Mouse (Mus musculus) limb, embryonic 11.5 days (tissue): ENCODE results near the gene Ccnh. TPM values are rescaled to one million over a fixed set of nuclear protein-coding genes. Genes with fewer than 3 reads are reported as not detected.

Source experiments
- ATAC-seq: fragments of 200-750 bp; cut with Nextera tagmentation; 2 replicates; pipeline ENCODE4 v1.8.0; 2017; ENCODE audit warnings: low read depth; ENCODE audit not compliant: insufficient number of reproducible peaks, low FRiP score, low TSS enrichment
- DNase-seq: peaks from one replicate; pipeline ENCODE4 v3.0.0-alpha.2; 2015; ENCODE audit warnings: low spot score
- H3K27ac ChIP-seq: fragments of 300-500 bp; sonication (generic); replicated peaks from 2 replicates; pipeline ENCODE4 v1.5.1; 2014; ENCODE audit warnings: low read depth, mild to moderate bottlenecking, low read length
- H3K27me3 ChIP-seq: fragments of 300-500 bp; sonication (generic); 2 replicates; pipeline ENCODE4 v1.6.1; 2014; ENCODE audit warnings: mild to moderate bottlenecking, low read length, mixed read lengths; ENCODE audit not compliant: control insufficient read depth, insufficient read depth
- H3K36me3 ChIP-seq: fragments of 300-500 bp; sonication (generic); 2 replicates; pipeline ENCODE4 v1.6.1; 2014; ENCODE audit warnings: mild to moderate bottlenecking, low read length, moderate library complexity, mixed read lengths; ENCODE audit not compliant: control insufficient read depth, insufficient read depth
- H3K4me1 ChIP-seq: fragments of 300-500 bp; sonication (generic); 2 replicates; pipeline ENCODE4 v1.6.1; 2014; ENCODE audit warnings: low read length, mixed read lengths; ENCODE audit not compliant: control insufficient read depth, insufficient read depth
- H3K4me2 ChIP-seq: fragments of 300-500 bp; sonication (generic); 2 replicates; pipeline ENCODE4 v1.6.1; 2014; ENCODE audit warnings: low read depth, mild to moderate bottlenecking, moderate library complexity; ENCODE audit not compliant: severe bottlenecking
- H3K4me3 ChIP-seq: fragments of 300-500 bp; sonication (generic); 2 replicates; pipeline ENCODE4 v1.5.1; 2014; ENCODE audit warnings: low read depth, low read length
- H3K9ac ChIP-seq: fragments of 300-500 bp; sonication (generic); 2 replicates; pipeline ENCODE4 v1.6.1; 2014; ENCODE audit warnings: mild to moderate bottlenecking, low read length
- H3K9me3 ChIP-seq: fragments of 300-500 bp; sonication (generic); 2 replicates; pipeline ENCODE4 v1.6.1; 2016; ENCODE audit warnings: low read length; ENCODE audit not compliant: control insufficient read depth
- WGBS: fragments of 180-500 bp; shearing (Covaris S2); extraction: QIAGEN DNeasy Blood & Tissue Kit; methylation state at CpG from one replicate; pipeline ENCODE4 v1.1.7; 2014; 5-methylcytosine and 5-hydroxymethylcytosine counted together
- polyA plus RNA-seq: library from polyadenylated mRNA; unstranded; fragments of >200 nt; fragmentation: Nextera tagmentation; extraction: Ambion mirVana; gene quantifications from 2 replicates; pipeline ENCODE4 v1.2.1, GENCODE M21; 2014

Gene Ccnh
- polyA plus RNA-seq, 1 experiment from 2014 or later, result 110 TPM

DNA sequence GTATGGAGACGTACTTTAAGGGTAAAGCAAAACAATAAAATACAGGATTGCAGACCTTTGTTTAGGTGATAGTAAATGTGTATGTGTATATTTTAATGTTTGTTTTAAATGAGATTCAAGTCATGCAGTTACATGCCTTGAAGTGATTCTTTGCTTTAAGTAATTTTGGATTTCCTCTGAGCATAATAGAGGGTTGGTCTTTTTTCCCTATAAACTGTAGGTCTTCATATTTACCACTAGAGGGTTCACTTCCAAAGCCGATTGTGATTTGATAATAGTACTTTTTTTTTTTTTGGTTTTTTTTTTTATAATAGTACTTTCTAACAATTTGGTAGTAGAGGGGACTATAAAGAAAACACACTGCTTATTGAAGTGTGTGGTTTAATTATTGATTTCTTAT lies 18.3 kb downstream of the Ccnh start:
- Histone ChIP-seq H3K4me3 (no peak overlapping the region), H3K4me2 (no peak overlapping the region), H3K27ac (no peak overlapping the region), H3K27me3 (no peaks in the 10 kb centered on the region), H3K36me3 (peaks cover 3% of the 10 kb centered on the region; the same call in 1 of the 2 replicates), H3K4me1 (no peaks in the 10 kb centered on the region), H3K9me3 (no peaks in the 10 kb centered on the region), H3K9ac (no peak overlapping the region)
- DNase-seq (no peak), ATAC-seq (no peak)
- 73% methylated on average over 2 of the region's 2 CpGs for WGBS

DNA sequence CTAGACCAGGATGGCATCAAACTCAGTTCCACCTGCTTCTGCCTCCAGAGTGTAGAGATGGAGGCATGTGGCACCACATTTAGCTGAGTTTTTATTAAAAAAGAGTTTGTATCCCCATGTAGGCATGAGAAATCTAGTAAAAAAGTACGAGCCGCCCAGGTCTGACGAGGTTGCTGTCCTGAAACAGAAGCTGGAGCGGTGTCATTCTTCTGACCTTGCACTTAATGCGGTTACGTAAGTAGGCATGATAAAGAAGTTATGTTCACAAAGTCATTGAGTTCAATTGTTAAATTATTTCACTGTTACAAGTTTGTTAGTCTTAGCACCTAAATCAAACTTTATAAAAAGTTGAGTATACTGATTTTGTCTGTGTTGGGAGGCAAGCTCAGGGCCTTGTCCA lies 19.4 kb downstream of the Ccnh start:
- Histone ChIP-seq H3K4me3 (no peak overlapping the region), H3K9me3 (no peaks in the 10 kb centered on the region), H3K27me3 (no peaks in the 10 kb centered on the region), H3K27ac (no peak overlapping the region), H3K4me2 (no peak overlapping the region), H3K36me3 (no peaks in the 10 kb centered on the region; the same call in 1 of the 2 replicates), H3K9ac (no peak overlapping the region), H3K4me1 (no peaks in the 10 kb centered on the region)
- ATAC-seq (no peak), DNase-seq (no peak)
- WGBS, result 94% methylated on average over 6 of the region's 6 CpGs

DNA sequence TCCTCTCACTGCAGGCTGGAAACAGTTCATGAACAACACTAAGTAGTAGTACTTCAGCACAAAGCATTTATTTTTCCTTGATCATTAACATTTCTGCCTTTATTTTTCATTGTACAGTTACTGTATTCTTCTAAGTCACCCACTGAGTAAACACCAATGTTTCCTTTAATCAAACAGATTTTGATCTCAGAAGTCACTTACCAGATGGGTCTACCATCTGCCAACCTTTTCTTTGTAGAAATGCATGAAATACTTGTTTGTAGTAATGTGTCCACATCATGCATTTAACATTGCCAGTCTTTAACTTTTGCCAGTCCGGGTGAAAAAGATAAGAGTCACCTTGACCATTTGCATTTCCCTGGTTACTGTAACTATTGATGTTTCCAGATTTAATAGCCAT lies 21.1 kb downstream of the Ccnh start:
- no peak overlapping the region for H3K27ac ChIP-seq
- no peak overlapping the region for H3K9ac ChIP-seq
- H3K4me2 ChIP-seq, result no peak overlapping the region
- H3K4me1 ChIP-seq, result no peaks in the 10 kb centered on the region
- no peak for ATAC-seq
- 98% methylated on average over 1 of the region's 1 CpGs for WGBS
- H3K27me3 ChIP-seq, result no peaks in the 10 kb centered on the region
- H3K4me3 ChIP-seq, result no peak overlapping the region
- no peaks in the 10 kb centered on the region for H3K9me3 ChIP-seq
- no peak for DNase-seq
- no peaks in the 10 kb centered on the region; the same call in 1 of the 2 replicates for H3K36me3 ChIP-seq

DNA sequence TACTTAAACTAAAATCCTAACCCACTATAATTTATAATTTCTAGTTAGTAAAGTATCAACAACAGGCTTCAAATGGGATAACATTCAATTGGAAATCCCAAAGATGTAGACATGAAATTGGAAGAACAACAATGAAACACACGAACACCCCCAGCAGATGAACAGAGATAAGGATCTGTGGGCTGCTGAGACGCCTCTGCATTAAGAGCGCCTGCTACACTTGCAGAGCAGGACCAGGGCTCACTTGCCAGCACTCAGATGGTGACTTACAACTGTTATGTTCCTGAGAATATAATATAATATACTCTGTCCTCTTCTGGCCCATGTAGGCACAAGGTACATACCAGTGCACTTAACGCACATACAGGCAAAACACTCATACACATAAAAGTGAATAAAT lies 29.4 kb downstream of the Ccnh start:
- no peak for ATAC-seq
- 0 out of 2 replicates have a peak, but pooled peaks cover 2% of the 10 kb centered on the region for H3K36me3 ChIP-seq
- 84% methylated on average over 4 of the region's 4 CpGs for WGBS

DNA sequence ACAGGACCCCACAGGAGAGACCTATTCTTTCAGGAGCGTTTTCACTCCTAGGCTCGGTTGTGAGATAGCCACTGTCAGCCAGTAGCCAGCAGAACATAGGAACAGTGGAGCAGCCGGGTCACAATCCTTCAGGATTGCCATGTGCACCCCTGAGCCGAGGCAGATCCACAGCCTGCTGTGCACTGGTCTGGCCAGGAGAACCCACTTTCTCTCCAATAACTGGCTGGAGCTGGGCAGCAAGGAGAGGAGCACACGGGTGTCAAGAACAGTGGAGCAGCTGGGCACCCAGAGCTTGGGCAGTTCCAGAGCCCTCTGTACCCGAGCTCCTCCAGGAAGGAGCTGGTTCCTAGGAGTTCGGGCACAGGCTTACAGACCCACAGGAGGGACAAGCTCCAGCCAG lies 49.6 kb downstream of the Ccnh start:
- DNase-seq, result no peak
- Histone ChIP-seq H3K9ac (no peak overlapping the region), H3K27ac (no peak overlapping the region), H3K27me3 (no peaks in the 10 kb centered on the region), H3K36me3 (no peaks in the 10 kb centered on the region), H3K9me3 (no peaks in the 10 kb centered on the region), H3K4me2 (no peak overlapping the region), H3K4me1 (no peaks in the 10 kb centered on the region), H3K4me3 (no peak overlapping the region)
- no peak for ATAC-seq
- 92% methylated on average over 7 of the region's 7 CpGs for WGBS

More for the DNA sequence above, 29.4 kb downstream of the Ccnh start:
- Histone ChIP-seq H3K4me3 (no peak overlapping the region), H3K4me1 (no peaks in the 10 kb centered on the region), H3K9me3 (no peaks in the 10 kb centered on the region), H3K9ac (no peak overlapping the region), H3K4me2 (no peak overlapping the region), H3K27me3 (no peaks in the 10 kb centered on the region), H3K27ac (no peak overlapping the region)
- no peak for DNase-seq

Other genes with a start within 250 kb of the Ccnh start
- 48.9 and 64.8 TPM in 2 replicates for gene Rasa1, start 99.7 kb downstream of the Ccnh start, polyA plus RNA-seq